Mouse (Mus musculus) adrenal gland, postnatal 10 days (tissue): ENCODE measurements around the gene Nrtn. TPM values are rescaled to one million over a fixed set of nuclear protein-coding genes. Genes with fewer than 3 reads are reported as not detected.

Experiments
- DNase-seq: peaks from one replicate; pipeline ENCODE4 v3.0.0; 2021; ENCODE audit warnings: mixed read lengths
- total RNA-seq, 2 experiments: library from RNA; stranded (reverse); gene quantifications; 2 replicates each; pipeline ENCODE4 v1.2.3; 2021

The Nrtn gene
- total RNA-seq, 2 experiments from 2014 or later = 5.9 to 6.3 TPM

DNA sequence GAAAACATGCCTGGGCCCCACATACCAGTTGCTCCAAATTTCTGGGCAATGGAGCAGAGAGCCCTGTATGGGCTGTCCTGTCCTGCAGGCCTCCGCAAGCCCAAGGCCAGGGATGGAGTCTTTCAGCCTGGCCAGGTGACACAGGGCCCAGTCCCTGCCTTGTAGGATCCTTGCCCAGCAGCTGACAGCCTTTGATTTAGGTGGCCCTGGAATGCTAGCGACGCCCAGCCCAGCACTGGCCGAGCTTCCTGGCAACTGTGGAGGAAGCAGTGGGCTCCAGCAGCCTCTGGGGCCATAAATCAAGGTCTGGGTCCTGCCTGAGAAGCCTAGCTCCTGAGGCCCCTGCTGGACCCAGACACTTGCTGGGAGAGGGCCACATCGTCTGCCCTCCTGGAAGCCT is 34.9 kb downstream of the Nrtn start:
- peak; percentile 72 for DNase-seq

DNA sequence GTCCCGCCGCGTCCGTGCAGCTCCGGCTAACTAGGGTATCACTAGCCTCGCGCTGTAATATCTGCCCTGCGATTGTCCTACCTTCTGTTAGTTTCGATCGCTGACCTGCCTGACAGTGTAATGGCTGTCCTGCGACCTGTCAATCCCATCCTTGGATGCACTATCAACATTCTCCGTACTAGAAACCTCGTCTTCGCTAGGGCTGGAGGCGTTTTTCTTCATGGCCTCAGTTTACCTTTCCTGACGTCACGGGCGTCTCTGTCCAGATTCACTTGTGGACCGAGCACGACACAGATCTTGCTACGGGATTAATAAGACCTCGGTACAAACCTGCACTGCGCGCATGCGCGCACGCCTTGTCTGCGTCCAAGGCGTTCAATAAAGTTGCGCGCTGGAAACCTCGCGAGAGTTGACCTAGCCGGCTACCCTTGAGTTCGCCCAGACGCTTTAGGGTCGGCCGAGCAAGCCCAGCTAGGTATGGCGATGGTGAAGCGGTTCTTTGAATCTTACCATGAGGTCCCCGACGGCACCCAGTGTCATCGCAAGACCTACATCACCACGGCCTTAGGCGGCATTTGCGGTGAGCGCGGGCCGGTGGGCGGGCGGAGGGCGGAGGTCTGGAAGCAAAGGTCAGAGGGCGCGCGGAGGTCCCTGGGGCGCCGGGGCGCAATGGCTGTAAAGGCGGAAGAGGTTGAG is 39.8 kb downstream of the Nrtn start, which contains the start of the genes Ndufa11 and Vmac:
Ndufa11 (plus strand) TSS at position 405 of the 696 bp plus-strand sequence.
Vmac (minus strand) TSS at position 660 of the 696 bp plus-strand sequence.
- peak; percentile 97 for DNase-seq

DNA sequence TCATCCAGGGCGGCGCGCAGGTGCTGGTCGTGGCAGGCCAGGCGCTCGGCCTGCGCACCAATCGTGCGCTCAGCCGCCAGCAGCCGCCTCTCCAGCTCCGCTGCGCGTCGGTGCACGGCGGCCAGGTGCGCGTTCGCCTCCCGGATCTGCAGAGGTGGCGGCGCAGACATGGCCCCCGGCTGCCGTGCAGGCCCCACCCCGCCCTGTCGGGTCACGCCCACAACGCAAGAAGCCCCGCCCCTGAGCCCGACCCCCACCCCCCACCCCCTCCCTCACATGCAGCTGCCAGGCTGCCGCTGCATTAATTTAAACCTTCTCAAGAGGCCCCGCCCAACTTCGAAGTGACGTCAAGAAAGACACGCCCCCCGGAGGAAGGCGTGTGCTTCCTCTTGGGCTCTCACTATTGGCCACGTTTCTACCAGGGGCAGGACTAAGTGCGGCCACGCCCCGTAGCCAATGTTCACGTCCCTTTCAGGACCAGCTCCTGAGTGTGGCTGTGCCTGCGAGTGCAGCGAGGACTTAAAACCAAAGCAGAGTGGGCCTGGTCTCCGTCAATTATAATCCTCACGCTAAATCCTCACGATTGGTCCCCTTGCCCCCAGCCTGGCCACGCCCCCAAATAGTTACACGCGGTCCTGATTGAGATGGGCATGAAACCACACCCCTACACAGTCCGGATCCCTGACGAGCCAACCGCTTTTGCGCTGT is 40.5 kb downstream of the Nrtn start:
- peak; percentile 97 for DNase-seq

DNA sequence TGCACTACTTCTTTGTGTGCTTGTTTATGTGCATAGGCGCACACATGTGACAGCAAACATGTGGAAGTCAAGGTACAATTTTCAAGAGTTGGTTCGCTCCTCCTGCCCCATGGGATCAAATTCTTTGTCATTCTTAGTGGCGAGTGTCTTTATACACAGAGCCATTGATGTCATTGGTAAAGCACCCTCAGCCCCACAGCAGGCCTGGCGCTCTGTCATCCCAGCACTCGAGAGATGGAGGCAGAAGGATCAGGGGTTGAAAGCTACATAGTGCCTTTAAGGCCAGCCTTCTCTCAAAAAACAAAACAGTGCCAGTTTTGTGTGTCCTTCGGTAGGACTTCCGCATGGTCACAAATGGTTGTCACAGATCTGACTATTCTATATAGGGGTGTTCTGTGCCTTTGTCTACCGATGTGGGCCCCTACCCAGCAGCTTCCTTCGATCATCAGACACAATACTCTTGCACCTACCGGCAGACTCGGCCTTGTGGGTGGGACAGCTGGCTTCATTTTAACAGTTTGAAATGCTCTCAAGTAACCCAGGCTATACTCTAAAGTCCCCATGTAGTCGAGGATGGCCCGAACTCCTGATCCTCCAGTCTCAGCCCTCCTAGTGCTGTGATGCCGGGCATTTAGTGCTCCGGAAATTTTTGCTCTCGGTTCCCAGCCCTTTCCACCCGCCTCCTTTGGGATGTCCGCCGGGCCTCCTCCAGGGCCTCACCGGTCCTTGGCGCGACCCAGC is 41.2 kb downstream of the Nrtn start:
- no peak for DNase-seq

DNA sequence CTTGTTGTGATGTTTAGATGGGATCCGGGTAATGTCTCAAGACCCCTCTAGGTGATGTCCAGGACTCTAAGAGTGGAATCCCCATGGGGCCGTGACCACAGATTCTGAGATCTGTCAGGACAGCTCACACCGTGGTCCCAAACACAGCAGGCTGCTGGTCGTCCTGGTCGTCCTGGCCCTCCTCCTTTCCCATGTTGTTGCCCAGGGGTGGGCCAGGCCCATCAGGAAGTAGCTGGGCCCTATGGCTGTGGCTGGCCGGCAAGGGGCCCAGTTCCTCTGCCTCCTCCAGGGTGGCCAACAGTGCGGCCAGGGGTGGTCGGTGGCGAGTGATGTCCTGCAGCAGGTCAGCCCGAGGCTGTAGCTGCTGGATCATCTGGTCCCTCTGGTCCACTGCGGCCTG is 42.0 kb downstream of the Nrtn start:
- DNase-seq = no peak

DNA sequence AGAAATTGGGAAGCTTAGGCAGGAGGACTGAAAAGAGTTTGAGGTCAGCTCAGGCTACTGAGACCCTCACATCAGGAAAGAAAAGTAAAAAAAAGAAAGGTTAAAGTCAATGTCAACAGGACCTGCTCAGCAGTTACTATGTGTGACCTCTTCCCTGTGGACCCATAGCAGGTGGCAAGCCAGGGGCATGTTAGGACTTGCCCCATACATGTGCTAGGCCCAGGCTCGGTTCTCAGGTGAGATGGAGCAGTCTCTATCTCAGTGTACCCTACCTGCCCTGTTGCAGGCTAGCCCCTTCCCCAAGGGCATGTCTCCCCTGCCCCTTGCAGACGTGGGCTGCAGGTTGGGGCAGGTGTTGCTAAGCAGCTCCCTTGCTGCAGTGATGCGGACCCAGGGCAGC is 47.6 kb downstream of the Nrtn start:
- DNase-seq = no peak

DNA sequence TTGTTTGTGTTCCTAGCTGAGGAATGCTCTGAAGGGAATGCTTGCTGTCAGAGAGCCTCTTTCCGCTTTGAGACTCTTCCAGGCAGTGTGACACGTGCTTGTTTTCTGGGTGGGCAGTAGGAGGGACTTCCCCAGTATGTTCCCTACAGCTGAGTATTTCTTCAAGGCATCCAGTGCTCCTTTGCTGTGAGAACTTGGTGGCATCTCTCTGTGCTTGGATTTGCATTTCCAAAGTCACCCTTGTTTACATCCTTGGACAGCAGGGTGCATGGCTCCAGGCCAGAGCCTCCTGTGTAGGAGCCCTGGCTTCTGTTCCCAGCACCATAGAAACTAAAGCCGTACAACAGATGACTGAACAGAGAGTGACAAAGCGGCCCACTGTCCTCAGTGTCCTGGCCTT is 48.6 kb downstream of the Nrtn start:
- DNase-seq = no peak

DNA sequence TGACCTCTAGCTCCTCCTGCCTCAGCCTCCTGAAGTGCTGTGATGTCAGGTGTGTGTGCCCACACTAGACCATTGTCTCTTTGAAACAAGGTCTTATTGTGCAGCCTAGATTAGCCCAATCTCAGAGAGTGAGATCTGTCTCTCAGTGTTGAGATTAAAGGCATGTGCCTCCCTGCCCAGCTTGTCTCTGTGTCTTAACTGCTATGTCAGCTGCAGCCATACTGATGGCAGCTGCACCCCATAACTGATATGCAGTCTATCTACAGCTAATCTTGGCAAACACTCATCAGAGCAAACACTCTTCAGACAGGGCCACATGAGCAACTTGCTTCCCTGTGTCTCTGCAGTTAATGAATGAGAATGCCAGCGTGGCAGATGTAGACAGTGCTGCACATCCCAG is 50.8 kb downstream of the Nrtn start:
- DNase-seq = no peak

DNA sequence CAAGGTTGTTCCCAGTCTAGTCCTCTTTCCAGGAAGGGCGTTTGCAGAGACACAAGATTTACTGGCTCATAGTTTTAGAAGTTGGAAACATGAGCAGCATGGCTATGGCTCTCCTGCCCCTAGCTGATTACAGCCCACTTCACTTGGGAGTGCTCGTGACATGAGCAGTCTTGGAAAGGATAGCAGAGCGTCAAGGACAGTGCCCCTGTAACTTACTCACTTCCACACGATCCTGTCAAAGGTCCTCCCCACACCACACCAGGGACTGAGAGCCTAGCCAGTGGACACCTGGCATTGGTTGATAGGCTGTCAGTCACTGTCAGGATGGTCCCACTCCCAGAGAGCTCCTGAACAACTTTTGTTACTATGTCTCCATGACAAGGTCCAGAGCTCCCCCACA is 54.3 kb downstream of the Nrtn start:
- no peak for DNase-seq

Other genes with a start within 250 kb of the Nrtn start
- not detected for gene Znrf4, start 245.1 kb downstream of the Nrtn start, total RNA-seq
- gene Gm20219, start 203.1 kb downstream of the Nrtn start, total RNA-seq = under 1 TPM; 0.69 to 0.70 TPM
- gene Safb2, start 172.9 kb downstream of the Nrtn start, total RNA-seq = 100 to 1,000 TPM in 1 of 2 experiments, 10 to 100 TPM in 1; 79.8 to 124 TPM
- 100 to 1,000 TPM in 1 of 2 experiments, 10 to 100 TPM in 1; 92.1 to 113 TPM for gene Safb, start 172.7 kb downstream of the Nrtn start, total RNA-seq
- gene 2410015M20Rik, start 147.8 kb downstream of the Nrtn start, total RNA-seq = 100 to 1,000 TPM; 468 to 485 TPM
- gene Rpl36, start 144.1 kb downstream of the Nrtn start, total RNA-seq = 1,000 to 10,000 TPM; 1,095 to 1,101 TPM
- 100 to 1,000 TPM; 229 to 256 TPM for gene Lonp1, start 130.6 kb downstream of the Nrtn start, total RNA-seq
- 1 to 10 TPM in 1 of 2 experiments, under 1 TPM in 1; 0.66 to 1.1 TPM for gene Catsperd, start 129.4 kb downstream of the Nrtn start, total RNA-seq
- 10 to 100 TPM; 56.6 to 62.0 TPM for gene Ranbp3, start 84.2 kb downstream of the Nrtn start, total RNA-seq
- gene Ndufa11, start 39.8 kb downstream of the Nrtn start, total RNA-seq = 100 to 1,000 TPM; 432 to 465 TPM
- 10 to 100 TPM; 16.8 to 24.2 TPM for gene Vmac, start 39.5 kb downstream of the Nrtn start, total RNA-seq
- gene Dus3l, start 7.2 kb upstream of the Nrtn start, total RNA-seq = 10 to 100 TPM; 27.6 to 34.5 TPM
- gene Prr22, start 12.7 kb upstream of the Nrtn start, total RNA-seq = under 1 TPM; 0.27 to 0.42 TPM
- gene Rfx2, start 73.5 kb upstream of the Nrtn start, total RNA-seq = 1 to 10 TPM; 5.5 to 5.7 TPM
- under 1 TPM in 1 of 2 experiments, not detected in 1; 0.12 TPM for gene Acsbg2, start 116.9 kb upstream of the Nrtn start, total RNA-seq
- gene 1700061G19Rik, start 117.9 kb upstream of the Nrtn start, total RNA-seq = 1 to 10 TPM; 1.2 to 2.6 TPM
- 10 to 100 TPM; 27.9 to 33.6 TPM for gene Mllt1, start 177.9 kb upstream of the Nrtn start, total RNA-seq
- not detected for gene Acer1, start 224.6 kb upstream of the Nrtn start, total RNA-seq
- gene Clpp, start 232.8 kb upstream of the Nrtn start, total RNA-seq = 10 to 100 TPM; 95.9 TPM
- gene Alkbh7, start 239.8 kb upstream of the Nrtn start, total RNA-seq = 10 to 100 TPM; 63.6 to 68.9 TPM
- gene Pspn, start 242.5 kb upstream of the Nrtn start, total RNA-seq = under 1 TPM; 0.87 to 0.97 TPM